Mouse (Mus musculus) CH12.LX (cell line): ENCODE results near the gene Tmem129. TPM values are rescaled to one million over a fixed set of nuclear protein-coding genes. Genes with fewer than 3 reads are reported as not detected.

Source experiments
- DNase-seq: peaks from one replicate; pipeline ENCODE4 v3.0.0-alpha.2; 2013; ENCODE audit errors: extremely low read depth
- H3K27ac ChIP-seq: 2 replicates; pipeline ENCODE4 v1.5.1; 2012; ENCODE audit warnings: low read depth, mild to moderate bottlenecking, control low read depth, moderate library complexity; ENCODE audit not compliant: insufficient read depth
- H3K27me3 ChIP-seq: replicated peaks from 2 replicates; pipeline ENCODE3; 2012; ENCODE audit warnings: inconsistent platforms
- H3K36me3 ChIP-seq, 2 experiments: replicated peaks in 1 of 2; 2 replicates each; pipeline versions ENCODE3 to v1.6.1; 2012; ENCODE audit warnings: inconsistent platforms in 1 of 2, low read length in 1 of 2, mild to moderate bottlenecking in 1 of 2, mixed read lengths in 1 of 2, moderate library complexity in 1 of 2; ENCODE audit not compliant: control insufficient read depth in 1 of 2, insufficient read depth in 1 of 2
- H3K4me1 ChIP-seq, 2 experiments: 2 replicates each; pipeline ENCODE4 v1.6.1; 2012; ENCODE audit warnings: inconsistent platforms in 1 of 2, moderate library complexity in 1 of 2; ENCODE audit not compliant: insufficient read depth in 2 of 2, control insufficient read depth in 1 of 2
- H3K4me2 ChIP-seq: 2 replicates; pipeline ENCODE4 v1.6.1; 2012; ENCODE audit warnings: low read depth, mild to moderate bottlenecking, control low read depth; ENCODE audit not compliant: poor library complexity, insufficient read depth, severe bottlenecking
- H3K4me3 ChIP-seq, 3 experiments: fragments of 150-350 bp in 1 of 3; sonication (generic) in 1 of 3; replicated peaks in 1 of 3; 2 replicates each; pipeline versions ENCODE3 to v1.5.1; 2011 to 2012; ENCODE audit warnings: low read depth in 2 of 3, low read length in 2 of 3, mild to moderate bottlenecking in 2 of 3, moderate library complexity in 2 of 3, control low read depth in 1 of 3, improper control_type of control experiment in 1 of 3, inconsistent platforms in 1 of 3, mixed read lengths in 1 of 3; ENCODE audit not compliant: poor library complexity in 1 of 3
- H3K79me2 ChIP-seq: replicated peaks from 2 replicates; pipeline ENCODE4 v1.6.1; 2012; ENCODE audit warnings: mild to moderate bottlenecking, moderate library complexity; ENCODE audit not compliant: control insufficient read depth, poor library complexity, insufficient read depth, severe bottlenecking; ENCODE audit errors: extremely low read depth
- H3K9ac ChIP-seq: 2 replicates; pipeline ENCODE4 v1.6.1; 2012; ENCODE audit warnings: low read depth, mild to moderate bottlenecking, control low read depth, moderate library complexity; ENCODE audit not compliant: insufficient read depth
- H3K9me3 ChIP-seq: replicated peaks from 2 replicates; pipeline ENCODE3; 2012; ENCODE audit warnings: low read length, inconsistent platforms, mixed read lengths
- CHD2 ChIP-seq: IDR thresholded peaks from 2 replicates; pipeline ENCODE4 v1.6.1; 2011; ENCODE audit warnings: low read length, improper control_type of control experiment
- ELF1 ChIP-seq: IDR thresholded peaks from 2 replicates; pipeline ENCODE4 v1.6.1; 2014; ENCODE audit warnings: low read depth, mild to moderate bottlenecking, inconsistent platforms, low read length, improper control_type of control experiment
- EP300 ChIP-seq: IDR thresholded peaks from 2 replicates; pipeline ENCODE4 v1.6.1; 2011; ENCODE audit warnings: low read length, improper control_type of control experiment
- GABPA ChIP-seq: IDR thresholded peaks from 2 replicates; pipeline ENCODE4 v1.6.1; 2012; ENCODE audit warnings: low read depth, low read length, improper control_type of control experiment, inconsistent platforms; ENCODE audit not compliant: insufficient replicate concordance
- HCFC1 ChIP-seq: IDR thresholded peaks from 2 replicates; pipeline ENCODE4 v1.6.1; 2012; ENCODE audit warnings: low read depth, mild to moderate bottlenecking, inconsistent platforms, low read length, improper control_type of control experiment
- IRF4 ChIP-seq: IDR thresholded peaks from 2 replicates; pipeline ENCODE4 v1.6.1; 2014; ENCODE audit warnings: low read depth, mild to moderate bottlenecking, inconsistent platforms, low read length, improper control_type of control experiment
- JUND ChIP-seq: conservative IDR thresholded peaks from 2 replicates; pipeline ENCODE4 v1.6.1; 2011; ENCODE audit warnings: low read depth, low read length, improper control_type of control experiment
- MAFK ChIP-seq: IDR thresholded peaks from 2 replicates; pipeline ENCODE4 v1.6.1; 2011; ENCODE audit warnings: low read length, improper control_type of control experiment; ENCODE audit not compliant: insufficient replicate concordance
- MAZ ChIP-seq: IDR thresholded peaks from 2 replicates; pipeline ENCODE4 v1.6.1; 2012; ENCODE audit warnings: low read depth, mild to moderate bottlenecking, inconsistent platforms, low read length, improper control_type of control experiment, moderate library complexity
- NELFE ChIP-seq: IDR thresholded peaks from 2 replicates; pipeline ENCODE4 v1.6.1; 2011; ENCODE audit warnings: low read depth, low read length, improper control_type of control experiment
- NRF1 ChIP-seq: IDR thresholded peaks from 2 replicates; pipeline ENCODE4 v1.6.1; 2014; ENCODE audit warnings: low read depth, mild to moderate bottlenecking, inconsistent platforms, low read length, improper control_type of control experiment, moderate library complexity
- SMC3 ChIP-seq: IDR thresholded peaks from 2 replicates; pipeline ENCODE4 v1.6.1; 2011; ENCODE audit warnings: low read depth, low read length, improper control_type of control experiment
- TBP ChIP-seq: conservative IDR thresholded peaks from 2 replicates; pipeline ENCODE4 v1.6.1; 2011; ENCODE audit warnings: low read depth, low read length, improper control_type of control experiment
- UBTF ChIP-seq: IDR thresholded peaks from 2 replicates; pipeline ENCODE4 v1.6.1; 2012; ENCODE audit warnings: low read depth, mild to moderate bottlenecking, inconsistent platforms, low read length, improper control_type of control experiment, moderate library complexity
- ZMIZ1 ChIP-seq: IDR thresholded peaks from 2 replicates; pipeline ENCODE4 v1.6.1; 2012; ENCODE audit warnings: low read depth, mild to moderate bottlenecking, inconsistent platforms, low read length, improper control_type of control experiment
- dilution Hi-C: fragments of 300-500 bp; cut with MboI; formaldehyde crosslinking; loops from 2 replicates; pipeline ENCODE4 v1.14.3; 2020; ENCODE audit warnings: low sequenced_read_pairs; ENCODE audit not compliant: extremely low pct_unique_long_range_greater_than_20kb, extremely low pct_ligation_motif_present
- in situ Hi-C: fragments of 300-500 bp; cut with MboI; formaldehyde crosslinking; loops from 3 replicates; pipeline ENCODE4 v1.14.3; 2019; ENCODE audit warnings: low sequenced_read_pairs, low pct_ligation_motif_present, low pct_unique_long_range_greater_than_20kb, mixed read lengths
- polyA plus RNA-seq: library from polyadenylated mRNA; unstranded; fragments of >175 nt; gene quantifications from 2 replicates; pipeline ENCODE4 v1.2.1, GENCODE M21; 2012; ENCODE audit warnings: low read depth; ENCODE audit not compliant: insufficient read length
- total RNA-seq, 2 experiments: library from RNA; depleted of rRNA; stranded (reverse); fragments of 300-350 nt in 1 of 2; fragments of >200 nt in 1 of 2; gene quantifications; 2 replicates each; pipeline ENCODE4 v1.2.3; 2012 to 2014

The Tmem129 gene
- total and polyA plus RNA-seq, 3 experiments: 10.8 to 15.2 (median 12.7) TPM

- Histone ChIP-seq H3K36me3 (no peaks in the 10 kb centered on the region), H3K4me1 (peaks cover 0 to 6% of the 10 kb centered on the region in 2 experiments; a peak in 2 of 4 replicates), H3K4me3 (no peak overlapping the region), H3K27ac (no peak overlapping the region), H3K4me2 (no peak overlapping the region), H3K9ac (no peak overlapping the region), H3K27me3 (peaks cover 52% of the 10 kb centered on the region), H3K9me3 (no peaks in the 10 kb centered on the region), H3K79me2 (no peaks in the 10 kb centered on the region)
- dilution Hi-C loops (no loop called here), in situ Hi-C loops (no loop called here)
- TF ChIP-seq SMC3 (no peak), ELF1 (no peak), ZMIZ1 (no peak), EP300 (no peak)
- no peak for DNase-seq
Observed at GRCm38 (mm10) chr5:33688278-33689220, 30.3 kb upstream of the Tmem129 start.

- Histone ChIP-seq H3K27ac (no peak overlapping the region), H3K4me3 (no peak overlapping the region), H3K27me3 (peaks cover 46% of the 10 kb centered on the region), H3K79me2 (no peaks in the 10 kb centered on the region), H3K36me3 (no peaks in the 10 kb centered on the region), H3K9me3 (peaks cover 3% of the 10 kb centered on the region), H3K9ac (no peak overlapping the region), H3K4me2 (no peak overlapping the region), H3K4me1 (peaks cover 0 to 18% of the 10 kb centered on the region in 2 experiments; a peak in 2 of 4 replicates)
- TF ChIP-seq MAZ (no peak), NELFE (no peak), IRF4 (no peak), CHD2 (no peak), GABPA (no peak), HCFC1 (no peak), TBP (no peak), UBTF (no peak), MAFK (no peak), JUND (no peak), NRF1 (no peak)
- dilution Hi-C loops: no loop called here
- in situ Hi-C loops: no loop called here
- DNase-seq: no peak
Observed at GRCm38 (mm10) chr5:33687142-33687541, 28.9 kb upstream of the Tmem129 start.
